Mouse (Mus musculus) G1E-ER4 (cell line): ENCODE measurements around the gene Pdap1. TPM values are rescaled to one million over a fixed set of nuclear protein-coding genes. Genes with fewer than 3 reads are reported as not detected.

ENCODE experiments used
- GATA1 ChIP-seq: IDR thresholded peaks from one replicate; pipeline ENCODE4 v1.8.0; 2012; ENCODE audit warnings: low read length, inconsistent platforms
- polyA plus RNA-seq: library from polyadenylated mRNA; stranded (reverse); fragments of >175 nt; gene quantifications from 2 replicates; pipeline ENCODE4 v1.2.3, GENCODE M21; 2012

Gene Pdap1
- 191 and 266 TPM in 2 replicates for polyA plus RNA-seq

- no peak for TF ChIP-seq GATA1
Measured at GRCm38 (mm10) chr5:145139571-145140519, at the start of gene Pdap1, which contains the start of gene Bud31. Pdap1 (minus strand) TSS chr5:145140238. Bud31 (plus strand) TSS chr5:145140362.

DNA sequence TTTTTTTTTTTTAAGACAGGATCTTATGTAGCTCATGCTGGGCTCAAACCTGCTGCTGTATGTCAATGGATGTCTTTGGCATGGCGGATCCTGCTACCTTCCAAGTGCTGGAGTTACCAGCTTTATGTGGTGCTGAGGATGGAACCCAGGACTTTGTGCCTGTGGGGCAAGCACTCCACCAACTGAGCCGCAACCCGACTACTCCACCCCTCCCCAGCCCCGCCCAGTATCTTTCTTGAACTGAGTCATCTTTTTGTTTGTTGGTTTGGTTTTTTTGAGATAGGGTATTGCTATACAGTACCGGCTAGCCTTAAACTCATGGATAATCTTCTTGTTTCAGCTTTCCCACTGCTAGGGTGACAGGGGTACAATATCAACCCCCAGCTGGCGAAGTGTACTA lies 49.4 kb upstream of the Pdap1 start:
- TF ChIP-seq GATA1 = no peak

GRCm38 (mm10) chr5:145185244-145185643 lies 45.2 kb upstream of the Pdap1 start:
- no peak for TF ChIP-seq GATA1

GRCm38 (mm10) chr5:145178461-145178980 lies 38.5 kb upstream of the Pdap1 start:
- TF ChIP-seq GATA1 = no peak

DNA sequence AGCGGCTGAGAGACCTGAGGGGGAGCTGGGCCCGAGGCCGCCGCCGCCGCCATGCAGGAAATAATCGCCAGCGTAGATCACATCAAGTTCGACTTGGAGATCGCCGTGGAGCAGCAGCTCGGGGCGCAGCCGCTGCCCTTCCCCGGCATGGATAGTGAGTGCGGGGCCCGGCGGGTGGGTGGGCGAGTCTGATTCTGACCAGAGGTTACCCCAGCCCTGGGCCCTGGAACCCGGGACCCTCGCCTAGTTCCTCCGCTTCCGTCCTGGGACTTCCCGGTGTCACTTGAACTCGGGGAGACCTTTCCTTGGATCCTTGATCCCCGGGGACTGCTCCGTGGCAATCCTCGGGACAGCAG lies 27.2 kb upstream of the Pdap1 start:
- TF ChIP-seq GATA1 = no peak

GRCm38 (mm10) chr5:145166536-145167305 lies 26.7 kb upstream of the Pdap1 start, which contains the start of the genes Ptcd1 and Cpsf4:
Ptcd1 (minus strand) TSS chr5:145167108.
Cpsf4 (plus strand) TSS chr5:145167213.
- no peak for TF ChIP-seq GATA1

- TF ChIP-seq GATA1 = no peak
Measured at GRCm38 (mm10) chr5:145165184-145165583, 25.1 kb upstream of the Pdap1 start.

GRCm38 (mm10) chr5:145164710-145165109 lies 24.7 kb upstream of the Pdap1 start:
- no peak for TF ChIP-seq GATA1

DNA sequence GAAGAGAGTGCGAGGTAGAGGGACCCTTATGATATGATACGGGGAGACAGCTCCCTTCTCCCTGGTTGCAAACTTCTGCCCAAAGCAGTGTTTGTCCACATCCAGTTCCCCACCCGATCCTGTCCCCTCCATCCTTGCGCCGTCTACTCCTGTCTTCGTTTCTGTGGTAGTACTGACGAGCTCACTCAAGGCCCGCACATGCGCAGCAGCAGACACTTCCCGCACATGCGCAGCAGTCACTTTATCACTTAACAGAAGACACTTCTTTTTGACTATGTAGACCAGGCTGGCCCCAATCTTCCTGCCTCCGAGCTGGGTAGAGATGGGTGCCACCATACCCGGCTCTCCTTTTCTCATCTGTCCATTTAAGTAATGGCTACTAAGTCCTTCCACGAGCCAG lies 21.3 kb upstream of the Pdap1 start:
- no peak for TF ChIP-seq GATA1

DNA sequence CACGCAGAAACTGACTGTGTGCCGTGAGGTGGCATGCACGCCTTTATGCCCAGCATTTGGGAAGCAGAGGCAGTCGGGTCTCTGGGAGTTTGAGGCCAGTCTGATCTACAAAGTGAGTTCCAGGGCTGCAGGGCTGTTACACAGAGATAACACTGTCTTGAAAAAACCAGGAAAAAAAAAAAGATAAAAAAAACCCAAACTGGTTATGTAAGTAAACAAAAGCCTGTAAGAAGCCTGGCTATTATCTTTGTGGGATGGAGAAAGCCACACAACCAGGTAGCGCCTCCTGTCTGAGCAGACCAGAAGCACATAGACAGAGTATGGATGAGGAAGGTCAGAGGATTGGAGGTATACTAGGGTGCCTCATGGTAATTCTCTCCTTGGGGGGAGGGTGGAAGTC lies 12.7 kb upstream of the Pdap1 start:
- no peak for TF ChIP-seq GATA1

- TF ChIP-seq GATA1 = no peak
Measured at GRCm38 (mm10) chr5:145149294-145149693, 9.3 kb upstream of the Pdap1 start.

GRCm38 (mm10) chr5:145147748-145148147 lies 7.7 kb upstream of the Pdap1 start:
- TF ChIP-seq GATA1 = no peak

GRCm38 (mm10) chr5:145140611-145141010 lies 573 bp upstream of the Pdap1 start:
- no peak for TF ChIP-seq GATA1

DNA sequence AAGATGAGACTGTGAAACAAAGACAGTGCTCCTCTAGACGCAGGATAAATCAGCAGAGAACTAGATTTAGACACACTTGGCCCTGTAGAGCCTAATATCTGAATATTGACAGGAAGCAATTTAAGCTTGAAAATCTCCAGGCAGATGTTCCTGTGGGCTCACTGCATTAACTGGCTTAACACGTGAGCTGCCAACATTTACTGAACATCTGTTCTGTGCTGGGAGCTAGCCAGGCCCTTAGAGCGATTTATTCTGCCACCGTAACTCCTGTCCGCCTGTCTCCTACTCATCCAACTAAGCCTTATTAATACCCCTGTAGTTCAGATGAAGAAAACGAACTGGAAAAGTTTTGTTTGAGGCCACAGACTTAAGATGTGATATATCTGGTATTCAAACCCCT lies 1.2 kb downstream of the Pdap1 start:
- TF ChIP-seq GATA1 = no peak

DNA sequence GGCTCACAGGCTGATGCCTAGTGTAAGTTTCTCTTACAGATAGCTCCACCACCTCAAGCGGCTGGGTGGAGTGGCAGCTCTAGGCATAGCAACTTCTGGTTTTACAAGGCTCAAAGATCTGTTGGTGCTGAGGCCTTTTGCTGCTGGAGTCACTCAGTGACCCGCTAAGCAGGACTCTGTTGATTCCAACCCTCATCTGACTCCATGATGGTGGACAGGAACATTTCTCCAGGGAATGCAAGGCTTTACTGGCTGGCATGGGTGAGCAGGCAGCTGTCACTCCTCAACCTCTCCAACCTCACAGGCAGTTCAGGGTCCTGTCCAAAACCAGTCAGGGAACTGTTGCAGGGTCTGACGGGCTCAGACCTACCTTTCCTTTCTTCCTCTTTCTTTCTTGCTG lies 9.0 kb downstream of the Pdap1 start:
- TF ChIP-seq GATA1 = no peak

DNA sequence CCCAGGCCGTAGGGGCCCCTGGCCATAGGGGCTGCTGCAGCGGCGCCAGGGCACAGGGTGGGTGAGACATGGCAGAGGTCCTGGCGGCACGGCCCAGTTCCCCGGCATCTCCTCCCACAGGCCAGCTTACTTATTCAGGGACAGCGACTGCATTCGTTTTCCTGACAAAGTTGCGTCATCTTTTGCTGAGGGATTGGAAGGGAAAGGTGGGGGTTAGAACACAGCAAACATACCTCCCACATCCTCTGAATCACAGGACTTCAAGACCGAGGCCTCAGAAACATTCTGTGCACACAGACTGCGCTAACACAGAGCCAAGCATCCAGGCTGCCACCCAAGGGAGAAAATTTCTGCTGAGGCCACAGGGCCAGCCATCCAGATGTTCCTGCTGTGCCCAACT lies 9.8 kb downstream of the Pdap1 start:
- no peak for TF ChIP-seq GATA1
